Mouse (Mus musculus): ENCODE measurements around the gene Adora3.

DNA sequence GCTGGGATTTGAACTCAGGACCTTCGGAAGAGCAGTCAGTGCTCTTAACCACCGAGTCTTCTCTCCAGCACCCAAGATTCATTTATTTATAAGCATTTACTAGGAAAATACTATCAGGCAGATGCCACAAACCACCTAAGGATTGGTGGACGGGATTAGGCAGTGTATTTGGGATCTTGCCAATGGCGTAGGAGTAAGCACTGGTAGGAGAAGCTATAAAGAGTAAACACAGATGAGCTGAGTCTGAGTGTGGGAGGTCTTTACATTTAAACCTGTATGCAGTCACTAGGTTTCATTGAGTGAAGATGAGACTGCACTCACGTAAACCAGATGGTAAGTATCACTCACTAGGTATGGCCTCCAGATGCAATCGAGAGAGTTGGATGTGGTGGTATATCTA lies 63.3 kb downstream of the Adora3 start:
- TF ChIP-seq POLR2A (IDR thresholded peaks at IDR 0.05; ENCODE audit: low read depth, low read length) (no peak), CTCF (conservative IDR thresholded peaks at IDR 0.05; ENCODE audit: insufficient read depth, insufficient read length, low read depth, low read length) (no peak)
